Mouse (Mus musculus) bone marrow macrophage, adult 2 months (primary cell): Measurements from ENCODE around the gene Rbm44. TPM values are rescaled to one million over a fixed set of nuclear protein-coding genes. Genes with fewer than 3 reads are reported as not detected.
A peak's percentile ranks its signal among the peaks of the same experiment; 100 is the strongest.

ENCODE experiments used
- H3K27ac ChIP-seq: 2 replicates; pipeline ENCODE4 v1.5.1; 2012; ENCODE audit warnings: low read depth, low read length; ENCODE audit not compliant: insufficient read depth
- H3K4me1 ChIP-seq: 2 replicates; pipeline ENCODE4 v1.6.1; 2012; ENCODE audit warnings: low read length; ENCODE audit not compliant: control insufficient read depth, insufficient read depth
- H3K4me3 ChIP-seq: 2 replicates; pipeline ENCODE4 v1.5.1; 2012; ENCODE audit warnings: mild to moderate bottlenecking, low read length, moderate library complexity; ENCODE audit not compliant: insufficient read depth
- CTCF ChIP-seq: IDR thresholded peaks from 2 replicates; pipeline ENCODE4 v1.5.1; 2012; ENCODE audit warnings: low read depth, mild to moderate bottlenecking, low read length, moderate library complexity
- POLR2A ChIP-seq: IDR thresholded peaks from 2 replicates; pipeline ENCODE4 v1.6.1; 2012; ENCODE audit warnings: mild to moderate bottlenecking, low read depth, low read length, borderline replicate concordance
- polyA plus RNA-seq: library from polyadenylated mRNA; stranded (reverse); fragments of >200 nt; gene quantifications from 2 replicates; pipeline ENCODE4 v1.2.4, GENCODE M21; 2012; ENCODE audit not compliant: missing spikeins, insufficient read depth, insufficient read length

Gene Rbm44
- polyA plus RNA-seq, 1 experiment, result 1.2 TPM

DNA sequence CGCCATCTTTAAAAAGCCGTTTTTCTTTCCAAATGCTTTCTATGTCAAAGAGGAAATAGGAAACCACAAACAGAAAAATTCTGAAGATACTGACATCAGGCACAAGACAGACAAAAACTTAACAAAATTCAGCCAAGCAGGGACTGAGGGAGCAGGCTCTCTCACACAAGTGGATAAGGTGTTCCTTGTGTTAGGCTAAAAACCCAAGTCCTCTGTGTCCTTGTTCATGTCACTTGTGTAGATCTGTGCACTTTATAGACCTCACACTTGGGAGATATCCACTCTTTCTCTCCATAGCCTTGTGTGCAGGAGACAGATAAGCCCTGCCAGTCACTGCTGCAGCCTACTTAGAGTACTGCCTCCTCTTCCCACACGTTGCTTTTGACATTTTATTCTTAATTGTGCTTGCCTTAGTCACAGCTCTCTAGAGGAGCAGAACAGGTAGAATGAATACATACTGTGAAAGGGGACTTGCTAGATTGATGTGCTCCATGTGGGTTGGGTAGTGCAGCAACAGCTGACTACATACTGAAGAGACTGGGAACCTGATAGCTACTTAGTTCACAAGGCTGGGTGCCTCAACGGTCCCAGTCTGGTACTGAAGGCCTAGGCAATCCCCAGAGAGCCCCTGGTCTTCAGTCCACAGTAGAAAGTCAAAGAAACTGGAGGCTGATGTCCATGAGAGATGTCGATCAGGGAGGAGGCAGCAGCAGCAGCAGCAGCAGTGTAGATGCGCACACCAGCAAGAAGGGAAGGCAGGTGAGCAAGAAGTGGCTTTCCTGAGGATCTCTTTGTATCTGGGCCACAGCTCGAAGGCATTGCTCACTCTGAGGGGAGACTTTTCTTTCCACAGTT lies 43.1 kb downstream of the Rbm44 start:
- Histone ChIP-seq H3K4me3 (peak overlapping the region; percentile 14; the same call in 1 of the 2 replicates), H3K27ac (peak overlapping the region; percentile 97), H3K4me1 (peaks cover 28% of the 10 kb centered on the region)
- TF ChIP-seq CTCF, result no peak
- no peak for TF ChIP-seq POLR2A

DNA sequence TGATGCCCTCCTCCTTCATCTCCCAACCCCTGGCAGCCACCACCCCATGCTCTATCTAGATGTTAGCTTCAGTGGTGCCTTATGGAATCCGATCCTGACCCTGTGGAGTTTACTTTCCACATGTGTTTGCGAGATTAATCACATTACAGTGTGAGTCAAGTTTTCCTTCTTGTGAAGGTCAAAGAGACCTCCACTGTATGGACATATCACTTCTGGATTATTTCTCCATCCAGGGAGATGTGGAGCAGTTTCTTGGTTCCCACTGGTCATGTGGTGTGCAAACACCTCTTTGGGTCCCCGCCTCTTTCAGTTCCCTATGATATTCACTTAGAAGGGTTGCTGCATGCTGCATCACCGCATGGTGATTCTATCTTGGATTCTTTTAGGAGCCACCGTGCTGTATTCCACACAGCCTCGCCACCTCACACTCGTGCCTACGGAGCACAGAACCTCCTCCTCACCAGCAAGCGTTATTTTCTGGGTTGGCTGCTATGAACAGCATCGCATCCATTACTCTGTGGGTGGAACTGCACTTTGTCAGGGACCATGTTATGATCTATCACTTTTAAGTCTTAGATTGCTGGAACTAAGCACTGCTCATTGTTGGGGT lies 44.1 kb downstream of the Rbm44 start:
- no peak overlapping the region for H3K27ac ChIP-seq
- H3K4me1 ChIP-seq, result peaks cover 32% of the 10 kb centered on the region
- TF ChIP-seq CTCF (no peak), POLR2A (no peak)
- H3K4me3 ChIP-seq, result no peak overlapping the region

DNA sequence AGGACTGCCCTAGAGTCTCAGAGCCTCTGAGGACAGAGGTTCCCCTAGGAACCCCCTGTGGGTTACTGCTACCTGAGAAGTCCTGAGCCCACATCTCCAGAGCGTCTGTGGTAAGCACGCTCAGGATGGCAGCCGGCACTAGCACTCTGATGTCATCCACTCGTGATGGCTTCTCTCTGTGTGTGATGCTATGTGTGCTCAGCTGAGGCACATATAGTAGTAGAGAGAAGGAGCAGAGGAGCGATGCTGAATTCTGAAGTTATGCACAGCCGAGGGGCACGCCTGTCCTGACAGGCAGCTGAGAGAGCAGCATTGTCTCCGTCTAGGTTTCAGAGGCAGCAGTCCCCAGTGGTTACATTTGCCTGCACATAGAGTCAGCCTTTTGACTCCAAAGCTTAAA lies 47.3 kb downstream of the Rbm44 start:
- TF ChIP-seq POLR2A (no peak), CTCF (no peak)
- H3K27ac ChIP-seq, result no peak overlapping the region
- no peak overlapping the region for H3K4me3 ChIP-seq
- peaks cover 22% of the 10 kb centered on the region for H3K4me1 ChIP-seq

DNA sequence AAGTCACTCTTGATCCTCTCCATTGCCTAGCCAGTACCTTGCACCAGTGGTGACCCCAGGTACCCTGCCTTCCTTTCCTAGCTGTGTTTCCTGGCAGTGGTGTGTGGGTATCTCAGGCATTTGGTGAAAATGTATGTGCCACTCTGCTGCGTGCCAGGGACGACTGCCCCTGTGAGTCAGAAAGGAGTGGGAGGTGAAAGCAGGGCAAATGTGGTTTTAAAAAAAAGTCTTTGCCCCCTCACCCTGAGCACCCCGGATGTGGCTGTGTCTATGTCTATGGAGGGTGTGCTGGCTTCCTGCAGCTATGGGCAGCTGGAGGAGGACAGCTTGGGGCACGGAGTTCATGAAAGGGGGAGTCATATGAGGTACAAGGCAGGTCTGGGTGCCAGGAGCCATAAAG lies 48.4 kb downstream of the Rbm44 start:
- peaks cover 17% of the 10 kb centered on the region for H3K4me1 ChIP-seq
- no peak overlapping the region for H3K4me3 ChIP-seq
- TF ChIP-seq POLR2A (no peak), CTCF (no peak)
- no peak overlapping the region for H3K27ac ChIP-seq

DNA sequence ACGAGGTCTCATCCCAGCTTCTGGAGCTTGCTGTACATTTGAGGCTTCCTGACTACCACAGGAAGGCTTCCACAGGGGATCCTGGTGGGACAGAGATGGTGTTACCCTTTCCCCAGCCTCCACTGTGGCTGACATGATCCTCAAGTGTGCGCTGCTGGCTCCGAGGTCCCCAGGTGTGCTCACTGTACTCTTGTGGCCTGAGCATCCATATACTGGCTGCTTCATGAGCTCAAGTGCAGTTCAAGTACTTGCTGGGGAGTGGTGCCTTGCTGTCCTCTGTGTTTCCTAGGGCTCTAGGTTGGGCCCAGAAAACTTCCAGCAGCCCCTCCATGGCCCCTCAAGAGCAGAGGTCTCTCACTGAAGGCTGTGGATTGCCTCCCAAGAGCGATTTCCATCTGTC lies 48.8 kb downstream of the Rbm44 start:
- H3K27ac ChIP-seq, result no peak overlapping the region

DNA sequence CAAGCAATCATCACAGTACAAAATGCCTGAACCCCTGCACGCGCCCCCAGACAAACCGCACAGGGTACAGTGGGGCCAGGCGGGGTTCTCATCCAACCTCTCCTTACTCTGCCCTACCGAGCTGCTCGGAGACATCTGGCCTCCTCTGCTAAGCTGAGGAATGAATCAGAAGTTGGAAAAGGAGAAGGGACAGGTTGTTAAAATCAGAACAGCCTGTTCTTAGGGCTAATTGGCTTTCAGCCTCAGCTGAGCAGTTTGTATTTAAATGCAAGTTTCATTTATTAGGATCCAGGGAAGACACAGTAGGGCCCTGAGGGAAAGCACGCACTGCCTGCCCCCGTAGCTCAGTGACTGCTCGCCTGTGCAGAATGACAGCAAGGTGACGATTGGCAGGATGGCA lies 54.9 kb downstream of the Rbm44 start:
- H3K4me3 ChIP-seq, result no peak overlapping the region
- TF ChIP-seq POLR2A, result no peak
- no peak for TF ChIP-seq CTCF
- H3K4me1 ChIP-seq, result peaks cover 8% of the 10 kb centered on the region; the same call in 1 of the 2 replicates
- no peak overlapping the region for H3K27ac ChIP-seq

More for the DNA sequence above, 48.8 kb downstream of the Rbm44 start:
- peaks cover 12% of the 10 kb centered on the region for H3K4me1 ChIP-seq
- TF ChIP-seq CTCF, result no peak
- TF ChIP-seq POLR2A, result no peak
- H3K4me3 ChIP-seq, result no peak overlapping the region

DNA sequence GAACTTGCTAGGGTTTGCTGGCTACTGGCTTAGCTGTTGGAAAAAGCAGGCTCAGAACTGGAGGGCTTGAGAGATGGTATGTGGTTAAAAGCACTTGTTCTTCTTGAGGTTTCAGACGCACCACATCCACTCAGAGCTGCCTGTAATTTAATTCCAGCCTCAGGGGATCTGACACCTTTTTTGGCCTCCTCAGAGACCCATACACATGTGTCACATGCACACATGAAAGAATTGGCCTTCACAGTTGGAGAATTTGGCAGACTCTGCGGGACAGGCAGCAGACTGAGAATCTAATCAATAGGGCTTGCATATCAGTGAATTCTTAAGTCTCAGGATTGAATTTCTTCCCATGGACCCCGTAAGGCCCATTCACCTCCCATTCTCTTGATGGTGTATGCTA lies 56.2 kb downstream of the Rbm44 start:
- no peak for TF ChIP-seq POLR2A
- no peak for TF ChIP-seq CTCF
- Histone ChIP-seq H3K4me1 (peaks cover 8% of the 10 kb centered on the region; the same call in 1 of the 2 replicates), H3K4me3 (no peak overlapping the region), H3K27ac (no peak overlapping the region)

DNA sequence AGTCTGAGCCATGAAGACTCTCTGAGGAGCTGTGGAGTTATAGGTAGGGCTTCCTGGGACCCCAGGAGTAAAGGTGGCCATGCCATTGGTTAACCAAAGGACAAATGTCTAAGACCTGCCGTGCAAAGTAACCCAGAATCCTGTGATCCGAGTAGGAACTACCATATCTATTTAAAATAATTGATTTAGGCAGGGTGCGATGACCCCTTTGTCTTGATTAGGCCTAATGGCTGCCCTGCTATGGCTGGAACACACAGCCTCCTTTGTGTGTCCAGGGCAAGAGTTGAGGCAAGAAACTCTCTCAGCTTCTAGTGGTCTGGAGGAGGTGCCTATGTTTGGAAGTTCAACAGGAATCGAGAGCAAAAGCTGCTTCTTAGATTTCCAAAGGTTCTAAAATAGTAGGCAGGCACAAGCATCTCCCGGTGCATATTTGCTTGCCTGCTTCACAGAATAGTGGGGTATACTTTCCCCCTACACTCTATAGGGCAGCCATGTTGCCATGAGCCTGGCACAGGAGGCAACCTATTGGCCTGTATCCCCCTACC lies 59.4 kb downstream of the Rbm44 start:
- TF ChIP-seq POLR2A (no peak), CTCF (no peak)
- H3K27ac ChIP-seq, result no peak overlapping the region
- H3K4me1 ChIP-seq, result peaks cover 26% of the 10 kb centered on the region
- H3K4me3 ChIP-seq, result no peak overlapping the region

DNA sequence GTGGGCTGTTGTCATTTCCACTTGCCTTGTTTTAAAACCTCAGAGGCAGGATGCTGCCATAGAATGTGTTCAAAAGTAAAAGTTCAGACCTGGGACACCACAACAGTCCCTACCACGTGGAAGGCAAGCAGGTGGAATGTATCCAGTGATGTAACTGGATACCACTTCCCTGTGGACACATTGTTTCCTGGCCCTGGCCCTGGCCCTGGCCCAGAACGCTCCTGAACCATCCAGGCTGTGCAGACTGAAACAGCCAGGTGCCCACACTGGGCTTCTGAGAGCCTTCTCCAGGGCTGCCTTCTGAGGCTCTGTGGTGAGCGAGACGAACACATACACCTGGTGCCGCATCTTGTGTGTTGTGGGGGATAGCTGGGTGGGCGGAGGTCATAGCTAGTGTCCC lies 60.8 kb downstream of the Rbm44 start:
- no peak for TF ChIP-seq CTCF
- no peak for TF ChIP-seq POLR2A
- Histone ChIP-seq H3K4me3 (no peak overlapping the region), H3K4me1 (peaks cover 24% of the 10 kb centered on the region), H3K27ac (no peak overlapping the region)

DNA sequence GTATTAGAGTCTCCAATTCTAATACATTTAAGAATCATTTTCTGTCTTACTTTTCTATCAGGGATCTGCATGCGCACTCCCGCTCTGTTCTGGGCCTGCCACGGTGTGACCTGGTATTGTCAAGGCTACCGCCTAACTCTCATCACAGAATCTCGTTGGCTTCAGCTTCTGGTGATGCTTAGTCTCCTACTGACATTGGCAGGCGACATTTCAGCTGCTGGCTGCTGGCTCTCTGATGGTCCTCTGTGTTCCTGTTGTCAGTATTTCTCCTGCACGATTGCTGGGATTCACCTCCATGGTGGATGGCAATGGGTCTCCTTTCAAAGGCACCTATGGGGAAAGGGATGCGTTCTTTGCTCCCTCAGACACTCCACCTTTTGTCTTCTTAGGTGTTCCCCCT lies 61.4 kb downstream of the Rbm44 start:
- TF ChIP-seq POLR2A (no peak), CTCF (no peak)
- Histone ChIP-seq H3K4me3 (no peak overlapping the region), H3K4me1 (peaks cover 20% of the 10 kb centered on the region), H3K27ac (no peak overlapping the region)
